Mouse (Mus musculus): Measurements from ENCODE around the gene Gm21454. TPM values are rescaled to one million over a fixed set of nuclear protein-coding genes. Genes with fewer than 3 reads are reported as not detected.

Gm21454 gene
- not detected for polyA plus RNA-seq (2017; shearing (Covaris generic))

DNA sequence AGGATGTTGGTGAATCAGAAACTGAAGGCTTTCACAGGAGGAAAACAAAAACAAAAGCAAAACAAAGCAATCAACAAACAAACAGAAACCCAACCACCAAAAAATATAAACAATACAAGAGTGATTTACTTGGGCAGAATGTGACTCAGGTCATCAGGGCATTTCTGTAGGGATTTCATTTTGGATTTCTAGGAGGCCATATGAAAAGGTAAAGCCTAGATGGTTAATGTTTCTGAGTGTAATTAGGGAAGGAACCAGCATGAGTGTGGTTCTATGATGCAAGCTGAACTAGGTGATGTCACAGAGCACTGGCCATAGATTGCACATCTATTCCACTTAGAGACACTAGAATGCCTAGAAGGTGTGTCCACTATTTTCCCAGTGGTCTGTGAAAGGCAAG lies at the start of gene Gm21454, which contains the start of gene Gm21440:
TSS of gene Gm21454 (plus strand) at position 352 of the 400 bp plus-strand sequence.
TSS of gene Gm21440 (plus strand) at position 301 of the 400 bp plus-strand sequence.

DNA sequence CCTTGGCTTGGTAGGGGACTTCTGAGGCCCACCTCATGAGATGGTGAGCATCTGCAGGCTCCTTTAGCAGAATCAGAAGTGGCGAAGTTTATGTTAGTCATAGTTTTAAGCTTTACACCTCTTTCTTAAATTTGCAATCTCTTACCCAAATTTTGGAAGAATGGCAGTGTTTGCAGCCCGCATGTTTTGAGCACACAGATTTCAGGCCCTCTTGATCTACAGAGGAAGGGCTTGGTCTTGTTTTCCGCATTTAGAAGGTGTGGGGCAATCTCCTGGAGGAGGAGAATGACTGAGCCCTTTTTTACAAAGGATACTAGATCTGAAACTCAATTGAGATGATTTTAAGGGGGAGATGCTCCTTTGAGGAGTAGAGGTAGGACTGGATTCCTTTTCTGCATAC lies 28.4 kb upstream of the Gm21454 start, which contains the start of gene Gm21828:
TSS of gene Gm21828 (minus strand) at position 101 of the 400 bp plus-strand sequence.

DNA sequence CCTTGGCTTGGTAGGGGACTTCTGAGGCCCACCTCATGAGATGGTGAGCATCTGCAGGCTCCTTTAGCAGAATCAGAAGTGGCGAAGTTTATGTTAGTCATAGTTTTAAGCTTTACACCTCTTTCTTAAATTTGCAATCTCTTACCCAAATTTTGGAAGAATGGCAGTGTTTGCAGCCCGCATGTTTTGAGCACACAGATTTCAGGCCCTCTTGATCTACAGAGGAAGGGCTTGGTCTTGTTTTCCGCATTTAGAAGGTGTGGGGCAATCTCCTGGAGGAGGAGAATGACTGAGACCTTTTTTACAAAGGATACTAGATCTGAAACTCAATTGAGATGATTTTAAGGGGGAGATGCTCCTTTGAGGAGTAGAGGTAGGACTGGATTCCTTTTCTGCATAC lies 96.7 kb downstream of the Gm21454 start, which contains the start of gene Gm21725:
TSS of gene Gm21725 (minus strand) at position 101 of the 400 bp plus-strand sequence.

Other genes starting within 250 kb of the Gm21454 start
- not detected for gene Gm20807, start 209.6 kb upstream of the Gm21454 start, polyA plus RNA-seq (2017; shearing (Covaris generic))
- not detected for gene Gm21891, start 119.0 kb upstream of the Gm21454 start, polyA plus RNA-seq (2017; shearing (Covaris generic))
- gene Gm21425, start 90.5 kb upstream of the Gm21454 start, polyA plus RNA-seq (2017; shearing (Covaris generic)): not detected
- gene Gm21828, start 28.5 kb upstream of the Gm21454 start, polyA plus RNA-seq (2017; shearing (Covaris generic)): not detected
- not detected for gene Gm21440, start 51 bp upstream of the Gm21454 start, polyA plus RNA-seq (2017; shearing (Covaris generic))
- not detected for gene Gm21725, start 96.6 kb downstream of the Gm21454 start, polyA plus RNA-seq (2017; shearing (Covaris generic))
- gene Gm21866, start 213.1 kb downstream of the Gm21454 start, polyA plus RNA-seq (2017; shearing (Covaris generic)): not detected
- gene Gm20773, start 241.6 kb downstream of the Gm21454 start, polyA plus RNA-seq (2017; shearing (Covaris generic)): not detected